Mouse (Mus musculus) lung, postnatal 0 days (tissue): ENCODE results near the gene Wrnip1.

Experiments used
- CTCF ChIP-seq: IDR thresholded peaks from 2 replicates; pipeline ENCODE4 v1.5.1; 2016; ENCODE audit warnings: antibody characterized with exemption, mild to moderate bottlenecking
- EP300 ChIP-seq: IDR thresholded peaks from 2 replicates; pipeline ENCODE4 v1.6.1; 2016; ENCODE audit warnings: antibody characterized with exemption, mild to moderate bottlenecking, control low read depth

DNA sequence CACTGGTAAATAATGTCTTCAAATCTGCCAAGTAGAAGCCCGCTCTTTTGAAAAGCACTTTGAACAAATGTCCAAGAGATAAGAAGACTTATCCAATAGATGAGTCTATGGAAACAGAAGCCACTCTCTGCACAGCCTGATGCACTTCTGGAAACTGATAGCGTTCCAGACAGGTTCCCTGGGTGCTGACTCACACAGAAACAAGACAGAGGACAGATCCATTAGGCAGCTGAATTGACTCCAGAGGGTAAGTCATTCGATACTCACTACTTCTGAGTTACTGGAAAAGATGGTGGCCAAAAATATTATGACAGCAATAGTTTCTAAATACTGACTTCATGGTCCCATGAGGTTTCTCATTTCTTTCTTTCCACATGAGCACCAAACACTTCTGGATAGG lies 59.0 kb downstream of the Wrnip1 start:
- TF ChIP-seq CTCF (no peak), EP300 (no peak)
